Mouse (Mus musculus) CD8-positive naive resting alpha-beta T cell, adult 57 days (primary cell): Measurements from ENCODE around the gene Ccser2. TPM values are rescaled to one million over a fixed set of nuclear protein-coding genes. Genes with fewer than 3 reads are reported as not detected.

Source experiments
- total RNA-seq: library from RNA; stranded (reverse); gene quantifications from one replicate; pipeline ENCODE4 v1.2.4, GENCODE M21; 2023

Gene Ccser2
- total RNA-seq: 32.3 TPM

DNA sequence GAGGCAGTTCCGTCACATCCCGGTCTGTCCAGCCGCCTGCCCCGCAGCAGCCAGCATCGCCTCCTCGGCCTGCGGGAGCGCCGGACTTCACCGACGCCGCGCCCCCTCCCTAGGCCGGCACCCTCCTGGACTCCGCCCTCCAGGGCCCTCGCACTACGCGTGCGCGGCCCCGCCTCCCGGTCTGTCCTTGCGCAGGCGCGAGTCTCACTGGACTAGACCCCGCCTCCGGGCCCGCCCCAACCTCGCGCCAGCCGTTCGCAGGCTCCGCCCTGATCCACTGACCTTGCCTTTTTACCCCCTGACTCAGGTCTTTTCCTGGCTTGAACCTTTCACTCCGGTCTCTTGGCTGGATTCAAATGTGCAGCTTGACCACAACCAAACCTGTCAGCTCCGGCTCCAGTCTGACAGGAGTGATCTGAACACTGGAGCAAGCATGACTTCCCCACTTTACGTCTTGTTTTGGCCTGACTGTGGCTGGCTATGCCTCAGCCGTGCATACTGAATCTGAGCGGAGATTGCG is at the start of gene Ccser2:
Ccser2 (minus strand) TSS at position 150 of the 520 bp plus-strand sequence.

Other genes starting within 250 kb of the Ccser2 start
- not detected for gene Rgr, start 80.2 kb upstream of the Ccser2 start, total RNA-seq
- not detected for gene Lrit1, start 86.1 kb upstream of the Ccser2 start, total RNA-seq
- not detected for gene Lrit2, start 99.2 kb upstream of the Ccser2 start, total RNA-seq
- gene Cdhr1, start 129.6 kb upstream of the Ccser2 start, total RNA-seq: 0.21 TPM
- not detected for gene 2610528A11Rik, start 145.2 kb upstream of the Ccser2 start, total RNA-seq
- 170 TPM for gene Ghitm, start 166.5 kb upstream of the Ccser2 start, total RNA-seq